Mouse (Mus musculus) gastrocnemius, postnatal 14 days (tissue): ENCODE results near the gene Hoxd10. TPM values are rescaled to one million over a fixed set of nuclear protein-coding genes. Genes with fewer than 3 reads are reported as not detected.

Source experiments
- DNase-seq: peaks from one replicate; pipeline ENCODE4 v3.0.0; 2021; ENCODE audit warnings: mixed read lengths
- intact Hi-C: fragments of 180-260 bp; cut with DNase I; formaldehyde crosslinking; loops from one replicate; pipeline ENCODE4 v1.15.1; 2025; ENCODE audit warnings: low total_unique reads
- total RNA-seq, 2 experiments: library from RNA; stranded (reverse); gene quantifications; 2 replicates each; pipeline ENCODE4 v1.2.3; 2021

The Hoxd10 gene
- total RNA-seq, 2 experiments from 2014 or later = 4.4 to 4.5 TPM

- DNase-seq = no peak
- intact Hi-C loops = loop anchor here (5.0 kb wide), 3 partner anchors 264 to 609 kb away; no protein-coding TSS in a partner anchor
Measured at GRCm38 (mm10) chr2:74702820-74703219, 11.1 kb downstream of the Hoxd10 start.

DNA sequence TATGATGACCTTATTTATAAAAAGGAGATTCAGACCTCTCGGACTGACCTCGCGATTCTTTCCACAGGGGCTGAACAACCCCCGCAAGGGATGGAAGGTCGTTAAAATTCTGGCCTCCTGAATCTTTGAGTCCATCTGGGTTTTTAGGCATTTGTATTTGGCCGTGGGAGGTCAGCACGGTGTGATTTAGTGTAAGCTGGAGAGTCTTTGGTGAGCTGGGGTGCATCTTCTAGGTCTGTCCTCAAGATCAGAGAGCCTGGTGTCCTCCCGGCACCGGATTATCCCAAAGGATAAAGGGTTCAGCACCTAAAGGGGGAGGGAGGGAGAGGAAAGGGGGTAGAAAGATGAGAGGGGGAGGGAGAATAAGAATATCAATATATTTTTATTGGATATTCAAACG is 11.6 kb downstream of the Hoxd10 start:
- intact Hi-C loops = loop anchor here (5.0 kb wide), 3 partner anchors 264 to 609 kb away; no protein-coding TSS in a partner anchor
- DNase-seq = no peak

- no peak for DNase-seq
- intact Hi-C loops = loop anchor here (2.0 to 5.0 kb wide), 4 partner anchors 263 to 608 kb away; no protein-coding TSS in a partner anchor
Measured at GRCm38 (mm10) chr2:74703720-74704392, 12.1 kb downstream of the Hoxd10 start.

- intact Hi-C loops = loop anchor here (2.0 to 5.0 kb wide), 4 partner anchors 263 to 608 kb away; no protein-coding TSS in a partner anchor
- DNase-seq = peak; percentile 84
Measured at GRCm38 (mm10) chr2:74704393-74704998, 12.8 kb downstream of the Hoxd10 start, which contains the start of gene Hoxd8. Gene Hoxd8 (plus strand): TSS chr2:74704615.

- intact Hi-C loops = loop anchor here (2.0 to 5.0 kb wide), 4 partner anchors 262 to 607 kb away; no protein-coding TSS in a partner anchor
- DNase-seq = no peak
Measured at GRCm38 (mm10) chr2:74704999-74705466, 13.3 kb downstream of the Hoxd10 start.

DNA sequence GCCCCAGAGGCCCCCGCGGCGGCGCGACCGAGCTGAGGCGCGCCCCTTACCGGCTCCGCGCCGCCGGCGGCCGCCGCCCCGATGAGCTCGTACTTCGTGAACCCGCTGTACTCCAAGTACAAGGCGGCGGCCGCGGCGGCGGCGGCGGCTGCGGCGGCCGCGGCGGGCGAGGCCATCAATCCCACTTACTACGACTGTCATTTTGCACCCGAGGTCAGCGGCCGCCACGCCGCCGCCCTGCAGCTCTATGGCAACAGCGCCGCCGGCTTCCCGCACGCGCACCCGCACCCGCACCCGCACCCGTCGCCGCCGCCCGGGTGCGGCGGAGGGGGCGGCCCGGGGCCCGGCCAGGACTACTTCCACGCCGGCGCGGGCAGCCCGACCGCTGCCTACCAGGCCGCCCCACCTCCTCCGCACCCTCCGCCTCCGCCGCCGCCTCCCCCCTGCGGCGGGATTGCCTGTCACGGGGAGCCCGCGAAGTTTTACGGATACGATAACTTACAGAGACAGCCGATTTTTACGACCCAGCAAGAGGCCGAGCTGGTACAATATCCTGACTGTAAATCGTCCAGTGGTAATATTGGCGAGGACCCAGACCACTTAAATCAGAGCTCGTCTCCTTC is 13.9 kb downstream of the Hoxd10 start:
- intact Hi-C loops = loop anchor here (2.0 kb wide), 1 partner anchor 347 kb away; no protein-coding TSS in a partner anchor
- DNase-seq = no peak

DNA sequence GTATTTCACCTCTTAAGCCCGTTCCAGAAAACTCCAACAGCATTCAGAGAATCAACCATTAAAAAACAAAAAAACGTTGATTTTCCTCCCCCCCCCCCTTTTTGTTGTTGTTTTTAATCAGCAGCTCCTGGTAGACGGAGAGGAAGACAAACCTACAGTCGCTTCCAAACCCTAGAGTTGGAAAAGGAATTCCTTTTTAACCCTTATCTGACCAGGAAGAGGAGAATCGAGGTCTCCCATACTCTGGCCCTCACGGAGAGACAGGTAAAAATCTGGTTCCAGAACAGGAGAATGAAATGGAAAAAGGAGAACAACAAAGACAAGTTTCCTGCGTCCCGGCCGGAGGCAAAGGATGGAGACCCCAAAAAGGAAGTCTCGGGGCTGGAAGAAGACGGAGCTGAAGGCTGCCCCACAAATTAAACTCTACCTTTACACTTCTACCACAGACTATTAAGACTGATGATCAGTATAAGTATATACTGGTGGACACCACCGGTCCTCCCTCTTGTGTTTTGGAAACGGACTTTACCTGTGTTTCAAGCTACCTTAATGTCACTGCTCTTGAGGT is 14.8 kb downstream of the Hoxd10 start:
- intact Hi-C loops = no loop called here
- no peak for DNase-seq

- DNase-seq = no peak
- intact Hi-C loops = no loop called here
Measured at GRCm38 (mm10) chr2:74707599-74707998, 15.9 kb downstream of the Hoxd10 start.

DNA sequence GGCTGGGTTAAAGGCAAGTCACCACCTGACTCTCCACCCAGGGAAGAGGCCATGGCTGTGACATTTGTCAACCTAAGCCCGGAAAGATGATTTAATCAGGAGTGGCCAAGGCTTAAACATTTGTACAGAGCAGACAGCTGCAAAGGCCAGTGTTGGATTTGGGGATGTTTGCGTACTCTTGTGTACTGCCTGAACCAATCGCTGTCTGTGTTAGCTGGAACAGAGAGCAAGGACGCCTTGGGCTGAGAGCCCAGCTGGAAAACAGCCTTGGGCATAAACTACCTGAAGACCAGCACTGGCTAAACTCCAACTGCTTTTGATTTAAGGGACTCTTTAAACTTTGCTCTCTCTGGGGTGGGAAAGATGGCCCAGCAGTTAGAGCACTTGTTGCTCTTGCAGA is 17.0 kb downstream of the Hoxd10 start:
- intact Hi-C loops = no loop called here
- DNase-seq = no peak

- no peak for DNase-seq
- intact Hi-C loops = loop anchor here (10.0 kb wide), 1 partner anchor 885 kb away; no protein-coding TSS in a partner anchor
Measured at GRCm38 (mm10) chr2:74709465-74710419, 18.0 kb downstream of the Hoxd10 start.

GRCm38 (mm10) chr2:74710929-74711543 is 19.3 kb downstream of the Hoxd10 start:
- no peak for DNase-seq
- intact Hi-C loops = loop anchor here (10.0 kb wide), 1 partner anchor 884 kb away; no protein-coding TSS in a partner anchor

DNA sequence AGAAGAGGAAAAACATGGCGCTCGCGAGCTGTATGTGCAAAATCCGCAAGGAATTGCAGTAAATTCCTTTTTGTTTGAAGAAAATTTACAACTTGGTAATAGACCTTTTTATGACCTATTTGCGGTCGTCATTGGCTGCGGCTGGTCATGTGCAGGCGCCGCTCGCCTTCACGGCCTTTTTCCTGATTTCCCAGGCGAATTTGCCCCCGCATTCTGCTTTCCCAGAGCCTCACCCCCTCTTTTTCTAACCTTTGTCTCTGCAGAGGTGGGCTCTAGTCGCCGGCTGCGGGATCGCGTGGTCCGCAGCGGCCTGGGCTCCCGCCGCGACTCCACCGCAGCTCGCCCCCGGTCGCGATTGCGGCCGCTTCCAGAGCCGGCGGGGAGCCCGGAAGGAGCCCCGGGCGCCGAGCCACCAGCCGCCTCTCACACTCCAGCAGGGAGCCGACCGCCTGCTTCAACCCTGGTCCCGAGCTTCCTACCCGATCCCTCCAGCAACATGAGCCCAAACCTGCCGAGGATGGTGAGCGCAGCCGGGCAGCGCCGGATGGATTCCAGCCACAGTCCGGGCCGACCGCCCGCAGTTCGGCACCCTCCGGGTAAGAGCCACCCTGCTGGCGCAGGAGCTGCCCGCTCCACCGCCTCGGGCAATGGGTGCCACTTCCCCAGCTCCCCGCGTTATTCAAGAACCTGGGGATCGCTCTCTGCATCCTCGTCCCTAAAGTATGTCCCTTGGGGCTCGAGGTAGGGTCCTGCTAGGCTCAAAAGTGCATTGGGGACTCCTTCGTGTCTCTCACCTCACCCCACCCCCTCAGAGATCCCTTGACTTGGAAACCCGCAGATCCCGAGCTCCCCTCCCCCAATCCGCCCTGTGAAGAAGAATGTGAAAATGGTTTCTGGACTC is 20.2 kb downstream of the Hoxd10 start, which contains the start of the genes Hoxd3 and Hoxd4:
Gene Hoxd3 (plus strand): TSS at position 207 of the 901 bp plus-strand sequence.
Gene Hoxd4 (plus strand): TSS at position 209 of the 901 bp plus-strand sequence.
- peak; percentile 64 for DNase-seq
- intact Hi-C loops = loop anchor here (10.0 kb wide), 1 partner anchor 883 kb away; no protein-coding TSS in a partner anchor

DNA sequence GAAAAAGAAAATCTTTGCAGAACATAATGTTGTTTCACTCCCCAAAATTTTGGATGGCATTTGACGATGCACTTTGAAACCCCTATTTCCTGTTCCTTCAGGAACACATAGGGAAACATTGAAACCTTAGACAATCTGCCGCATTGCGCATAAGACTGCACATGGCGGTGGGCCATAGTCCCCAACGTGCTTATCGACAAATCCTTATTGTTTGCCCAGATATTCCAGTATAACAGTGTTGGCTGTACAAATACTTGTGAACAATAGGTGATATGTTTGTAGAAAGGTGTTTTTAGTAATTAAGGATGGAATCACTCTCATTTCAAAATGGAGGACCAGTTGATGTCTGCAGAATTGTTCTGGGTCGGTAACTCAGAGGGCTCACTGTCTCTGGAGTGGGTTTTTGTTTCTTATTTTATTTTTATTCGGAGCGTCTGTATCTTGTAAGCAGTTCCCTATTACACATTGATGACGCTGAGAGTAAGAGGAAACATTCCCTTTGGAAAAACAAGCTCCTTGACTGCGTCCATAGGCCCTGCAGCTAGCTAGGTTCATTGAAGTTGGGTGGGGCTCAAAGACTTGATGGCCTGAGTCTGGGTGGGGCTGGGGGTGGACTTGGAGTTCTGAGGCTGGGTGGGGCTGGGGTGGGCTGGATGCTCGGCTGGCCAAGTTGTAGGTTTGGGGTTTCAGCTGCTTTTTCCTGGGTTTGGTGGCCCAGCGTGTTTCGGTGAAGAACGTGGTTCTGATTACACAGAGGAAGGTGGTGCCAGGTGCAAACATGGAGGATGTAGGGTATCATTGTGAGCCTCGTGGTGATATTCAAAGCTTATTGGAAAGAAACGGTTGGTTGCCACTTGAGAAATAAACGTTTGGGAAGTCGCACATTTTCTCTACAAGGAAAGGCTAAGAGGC is 21.8 kb downstream of the Hoxd10 start:
- intact Hi-C loops = loop anchor here (10.0 kb wide), 1 partner anchor 881 kb away; no protein-coding TSS in a partner anchor
- DNase-seq = no peak

GRCm38 (mm10) chr2:74714156-74714789 is 22.5 kb downstream of the Hoxd10 start:
- no peak for DNase-seq
- intact Hi-C loops = loop anchor here (10.0 kb wide), 1 partner anchor 881 kb away; no protein-coding TSS in a partner anchor

DNA sequence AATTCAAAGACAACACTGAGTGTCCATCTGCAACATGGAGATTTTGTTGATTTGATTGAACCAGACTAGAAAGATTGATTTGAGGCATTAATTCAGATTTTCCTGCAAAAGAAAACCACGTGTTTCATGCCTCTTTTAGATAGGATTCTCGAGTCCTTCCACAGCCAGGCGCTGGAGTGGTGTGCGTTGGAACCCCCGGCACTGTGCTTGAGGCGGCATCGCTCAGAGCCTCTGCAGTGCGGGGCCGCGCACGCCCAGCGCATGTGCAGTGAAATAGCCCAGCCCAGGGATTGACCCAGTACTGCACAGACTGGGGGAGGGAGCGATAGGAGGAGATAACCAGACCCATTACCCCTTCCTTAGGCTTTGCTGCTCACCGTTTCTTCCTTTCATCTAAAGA is 23.2 kb downstream of the Hoxd10 start:
- DNase-seq = no peak
- intact Hi-C loops = loop anchor here (5.0 to 10.0 kb wide), 2 partner anchors 342 to 880 kb away; no protein-coding TSS in a partner anchor
